Mouse (Mus musculus) kidney, adult 2 months (tissue): ENCODE data around the gene Gch1.
A peak's percentile ranks its signal among the peaks of the same experiment; 100 is the strongest.

Experiments
- CTCF ChIP-seq: fragments of 200-500 bp; conservative IDR thresholded peaks from 2 replicates; pipeline ENCODE4 v1.5.1; 2011; ENCODE audit warnings: low read depth, mild to moderate bottlenecking, control low read depth, low read length, moderate library complexity, mixed read lengths; ENCODE audit not compliant: insufficient read depth, insufficient read length
- POLR2A ChIP-seq: fragments of 200-500 bp; IDR thresholded peaks from one replicate; pipeline ENCODE4 v1.6.1; 2011; ENCODE audit warnings: low read depth, low read length, control low read depth

- TF ChIP-seq CTCF: 0 out of 2 replicates have a peak, but pooled peaks have one; percentile 1
- no peak for TF ChIP-seq POLR2A
These were observed 71.7 kb downstream of the Gch1 start for GRCm38 (mm10) chr14:47117522-47117921.
